Mouse (Mus musculus) lung, postnatal 10 days (tissue): ENCODE results near the gene Slc26a11.

ENCODE experiments used
- DNase-seq: peaks from one replicate; pipeline ENCODE4 v3.0.0; 2021

Gene Slc26a11

DNA sequence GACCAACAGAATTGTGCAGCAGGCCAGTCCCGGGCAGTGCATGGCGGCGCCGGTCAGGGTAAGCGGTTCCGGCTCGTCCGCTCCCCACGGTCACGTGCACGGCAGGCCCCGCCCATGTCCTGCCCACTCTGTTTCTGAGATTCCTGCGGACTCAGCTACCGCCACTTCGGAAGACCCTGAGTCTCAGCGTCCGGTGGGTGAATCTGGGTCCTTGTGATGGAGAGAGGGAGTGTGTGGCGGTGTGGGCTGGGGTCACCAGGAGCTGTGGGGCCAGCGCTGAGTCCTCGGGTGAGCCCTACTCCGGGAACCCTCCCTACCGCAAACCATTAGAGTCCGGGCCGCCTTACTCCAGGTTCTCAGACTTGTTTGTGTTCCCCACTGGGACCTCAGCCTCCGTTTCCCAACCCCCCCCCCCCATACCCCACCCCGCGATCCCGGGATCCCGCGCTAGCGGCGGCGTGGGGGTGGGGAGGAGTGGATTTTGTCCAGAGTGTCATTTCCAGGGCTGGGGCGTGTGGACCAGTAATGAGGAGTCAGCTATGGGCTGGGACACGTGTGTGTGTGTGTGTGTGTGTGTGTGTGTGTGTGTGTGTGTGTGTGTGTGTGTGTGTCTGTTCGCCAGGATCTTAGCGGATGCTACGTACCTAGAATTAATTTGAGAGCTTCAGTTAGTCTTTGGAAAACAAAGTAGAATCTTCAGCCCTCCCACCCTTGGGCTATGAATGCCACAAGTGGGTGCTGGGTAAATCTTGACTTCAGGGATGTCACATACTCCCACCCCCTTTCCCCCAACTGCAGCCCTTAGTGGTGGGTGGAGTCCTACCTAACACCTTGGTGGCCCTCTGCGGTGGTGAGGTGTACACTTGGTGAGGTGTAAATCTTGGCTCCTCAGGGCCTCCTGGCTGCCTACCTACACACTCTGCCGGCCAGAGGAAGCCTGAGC lies at the start of gene Slc26a11, which contains the start of gene Sgsh:
TSS of gene Slc26a11 (plus strand) at position 115 of the 943 bp plus-strand sequence.
TSS of gene Sgsh (minus strand) at position 94 of the 943 bp plus-strand sequence.
- peak; percentile 97 for DNase-seq

DNA sequence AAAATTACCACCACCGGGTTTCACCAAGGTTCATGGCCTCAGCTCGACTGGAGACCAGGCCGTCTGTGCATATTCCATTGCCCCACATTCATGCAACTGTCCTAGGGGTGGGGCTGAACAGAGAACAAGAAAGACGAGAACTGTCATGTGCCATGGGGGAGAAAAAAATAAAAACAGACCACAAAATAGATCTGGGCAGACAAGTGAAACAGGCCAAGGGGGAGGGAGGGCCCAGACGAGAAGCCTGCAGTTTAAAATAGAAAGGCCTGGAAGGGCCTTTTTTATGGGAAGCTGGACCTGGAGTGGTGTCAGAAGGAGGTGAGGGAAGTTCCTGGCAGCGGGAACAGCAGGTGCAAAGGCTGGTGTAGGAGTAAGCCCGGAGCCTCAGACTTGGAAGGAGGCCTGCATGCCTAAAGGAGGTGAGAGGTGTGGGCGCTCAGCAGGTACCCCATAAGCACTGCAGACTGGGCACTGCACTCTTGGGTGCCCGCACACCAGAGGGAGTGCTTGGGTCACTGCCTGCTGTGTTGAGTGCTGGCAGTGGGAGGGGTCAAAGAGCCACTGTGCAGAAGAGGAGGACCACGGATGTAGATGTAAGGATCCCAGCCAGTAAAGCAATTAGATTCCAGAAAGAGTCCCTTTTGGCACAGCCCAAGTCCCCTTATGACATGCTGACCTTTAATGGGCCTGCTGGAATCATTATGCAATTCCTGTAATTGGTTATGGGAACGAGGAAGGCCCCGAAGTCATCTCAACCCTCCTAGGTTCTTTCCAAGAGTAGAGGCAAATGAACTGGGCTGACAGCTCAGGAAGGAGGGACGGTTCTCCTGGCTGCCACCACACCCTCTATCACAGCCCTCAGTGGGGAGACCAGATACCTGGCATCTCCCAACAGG lies 48.3 kb upstream of the Slc26a11 start:
- DNase-seq, result no peak

DNA sequence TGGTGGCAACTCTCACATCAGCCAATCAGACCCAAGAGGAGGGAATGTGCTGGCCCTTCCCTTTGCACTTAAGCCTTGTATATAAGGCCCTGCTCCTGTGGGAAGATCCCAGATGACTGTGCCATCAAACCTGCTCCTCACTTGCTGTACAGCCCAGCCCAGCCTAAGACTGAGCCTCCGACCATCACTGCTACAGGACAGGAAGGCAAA lies 47.8 kb upstream of the Slc26a11 start, which contains the start of gene Card14:
TSS of gene Card14 (plus strand) at position 111 of the 210 bp plus-strand sequence.
- DNase-seq, result no peak

DNA sequence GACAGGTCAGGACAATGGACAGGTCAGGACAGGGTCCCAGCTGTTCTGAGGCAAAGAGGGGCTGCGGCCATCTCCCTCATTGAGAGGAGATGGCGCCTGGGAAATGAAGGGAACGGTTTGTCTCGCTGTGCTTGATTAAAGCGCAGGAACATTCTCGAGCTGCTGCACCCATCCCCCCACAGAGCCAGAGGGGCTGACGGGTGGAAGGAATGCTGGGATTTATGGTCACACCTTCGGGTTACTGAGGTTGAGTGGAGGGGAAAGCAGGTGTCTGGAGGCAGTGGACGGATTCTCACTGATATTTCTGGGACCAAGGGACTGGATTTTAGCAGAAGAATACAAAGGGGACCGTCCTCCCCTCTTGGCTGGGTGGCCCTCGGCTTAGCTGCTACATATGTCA lies 47.4 kb upstream of the Slc26a11 start:
- DNase-seq, result peak; percentile 76

DNA sequence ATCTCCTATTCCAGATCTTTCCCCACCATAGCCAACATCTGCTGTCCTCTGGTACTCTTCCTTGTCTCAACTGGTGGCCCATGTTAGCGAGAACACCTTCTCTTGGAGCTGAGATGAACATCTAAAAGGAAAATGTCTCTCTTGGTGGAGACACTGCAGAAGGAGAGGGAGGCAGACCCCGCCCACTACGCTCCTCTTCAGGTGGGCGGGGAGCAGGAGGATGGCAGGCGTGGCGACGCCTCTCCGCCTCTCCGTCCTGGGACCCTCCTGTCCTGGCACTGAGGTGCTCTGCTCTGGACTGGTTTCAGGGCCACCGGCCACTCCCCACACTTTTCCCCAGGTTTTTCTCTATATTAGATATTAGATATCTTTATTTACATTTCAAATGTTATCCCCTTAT lies 44.7 kb upstream of the Slc26a11 start:
- DNase-seq, result no peak

DNA sequence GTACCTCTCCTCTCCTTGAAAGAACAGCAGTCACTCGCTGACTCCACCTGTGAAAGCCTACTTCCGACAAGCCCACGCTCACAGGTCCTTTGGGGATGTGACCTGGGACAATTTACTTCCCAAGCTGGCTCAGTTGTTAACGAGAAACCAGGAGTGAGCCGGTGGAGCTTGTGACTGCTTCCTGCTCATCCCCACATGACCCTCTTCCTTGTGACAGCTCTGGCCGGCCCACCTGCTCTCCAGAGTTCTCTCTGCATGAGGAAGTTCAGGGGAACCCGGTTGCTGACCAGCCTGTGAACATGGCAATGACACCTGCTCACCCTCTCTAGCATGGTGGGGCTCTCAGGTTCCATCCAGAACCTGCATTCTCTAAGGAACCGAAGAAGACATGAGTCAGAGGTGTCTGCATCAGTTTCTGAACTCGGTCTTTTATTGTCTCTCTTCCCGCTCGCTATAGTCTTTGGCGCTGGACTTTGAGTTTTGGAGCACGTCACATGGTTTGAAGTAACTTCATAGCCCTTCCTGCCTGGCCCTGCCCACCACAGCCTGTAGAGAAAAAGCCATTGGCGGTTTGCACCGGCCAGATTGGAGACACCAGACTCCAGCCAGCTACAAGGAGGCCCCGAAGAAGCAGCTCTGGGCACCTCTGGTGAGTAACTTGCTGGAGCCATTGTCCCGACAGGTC lies 41.0 kb upstream of the Slc26a11 start:
- DNase-seq, result no peak

DNA sequence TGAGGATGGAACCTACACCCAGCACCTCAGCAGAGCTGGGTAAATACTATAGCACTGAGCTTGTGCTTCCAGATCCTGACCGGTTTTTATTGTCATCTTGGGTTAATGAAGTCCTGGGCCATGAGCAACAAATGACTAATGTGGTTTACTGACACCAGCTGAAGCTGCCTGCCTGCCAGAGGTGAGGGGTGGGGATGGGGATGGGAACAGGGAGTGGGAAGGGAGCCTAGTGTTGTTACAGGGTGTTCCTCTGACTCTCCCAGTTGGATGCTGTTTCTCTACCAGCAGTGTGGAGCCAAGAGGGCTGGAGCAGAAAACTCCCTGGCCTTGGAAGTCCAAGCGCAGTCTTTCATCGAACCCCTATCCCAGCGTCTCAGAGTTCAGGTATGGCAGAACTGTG lies 38.6 kb upstream of the Slc26a11 start:
- DNase-seq, result no peak

DNA sequence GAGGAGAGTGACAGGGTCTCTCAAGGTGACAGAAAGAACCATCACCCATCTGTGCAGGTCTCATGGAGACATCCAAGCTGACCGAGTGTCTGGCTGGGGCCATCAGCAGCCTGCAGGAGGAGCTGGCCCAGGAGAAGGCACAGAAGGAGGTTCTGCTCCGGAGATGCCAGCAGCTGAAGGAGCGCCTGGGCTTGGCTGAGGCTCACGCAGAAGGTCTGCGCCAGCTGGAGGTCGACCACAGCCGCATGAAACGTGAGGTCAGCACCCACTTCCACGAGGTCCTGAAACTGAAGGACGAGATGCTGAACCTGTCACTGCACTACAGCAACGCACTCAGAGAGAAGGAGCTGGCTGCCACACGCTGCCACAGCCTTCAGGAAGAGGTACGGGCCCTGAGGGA lies 32.8 kb upstream of the Slc26a11 start:
- DNase-seq, result no peak

DNA sequence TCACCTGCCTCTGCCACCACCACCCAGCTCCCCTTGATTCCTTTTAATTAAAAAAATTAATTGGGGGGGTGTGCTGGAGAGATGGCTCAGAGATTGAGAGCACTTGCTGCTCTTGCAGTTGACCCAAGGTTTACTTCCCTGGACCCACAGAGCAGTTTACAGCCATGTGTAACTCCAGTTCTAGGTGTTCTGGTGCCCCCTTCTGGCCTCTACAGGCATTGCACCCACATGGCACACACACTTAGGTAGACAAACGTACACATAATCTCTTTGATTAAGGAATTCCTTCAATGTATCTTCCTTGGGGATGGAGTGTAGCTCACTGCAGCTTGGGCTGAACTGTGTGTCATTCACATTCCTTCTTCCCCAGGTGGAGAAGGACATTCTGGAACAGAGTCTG lies 30.3 kb upstream of the Slc26a11 start:
- no peak for DNase-seq

DNA sequence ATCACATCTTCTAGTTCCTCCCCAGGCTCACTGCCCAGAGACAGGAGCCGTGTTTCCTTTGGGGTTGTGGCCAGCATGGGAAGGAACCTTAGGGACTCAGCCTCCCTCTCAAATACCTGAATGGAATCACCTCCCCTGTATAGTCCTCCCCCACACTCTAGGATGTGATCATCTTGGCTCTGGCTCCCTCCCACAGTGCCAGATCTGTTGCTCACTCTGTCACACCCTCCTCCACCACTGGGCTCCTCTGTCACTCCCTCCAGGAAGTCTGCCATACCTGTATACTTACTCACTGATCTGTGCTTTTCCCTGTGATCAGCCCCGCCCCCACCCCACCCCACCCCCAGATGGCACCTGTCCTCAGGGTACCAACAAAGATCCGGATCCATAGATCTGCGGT lies 24.8 kb upstream of the Slc26a11 start:
- DNase-seq, result no peak

DNA sequence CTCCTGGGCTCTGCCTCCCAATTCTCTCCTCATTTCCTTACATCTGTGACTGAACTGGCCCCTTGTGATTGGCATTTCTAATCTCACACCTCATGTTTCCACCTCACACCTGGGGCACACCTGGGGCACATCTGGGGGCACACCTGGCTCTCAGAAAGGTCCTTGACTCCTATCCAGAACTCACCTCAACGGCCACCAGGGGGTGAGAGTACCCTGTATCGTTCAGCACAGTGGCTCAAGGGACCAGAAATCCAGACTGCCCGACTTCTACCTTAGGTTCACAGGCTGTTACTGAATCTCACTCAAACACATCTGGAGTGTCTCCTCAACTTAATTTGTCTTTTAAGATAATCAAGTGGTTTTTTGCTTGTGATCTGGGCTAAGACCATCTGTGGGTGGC lies 23.4 kb upstream of the Slc26a11 start:
- no peak for DNase-seq

DNA sequence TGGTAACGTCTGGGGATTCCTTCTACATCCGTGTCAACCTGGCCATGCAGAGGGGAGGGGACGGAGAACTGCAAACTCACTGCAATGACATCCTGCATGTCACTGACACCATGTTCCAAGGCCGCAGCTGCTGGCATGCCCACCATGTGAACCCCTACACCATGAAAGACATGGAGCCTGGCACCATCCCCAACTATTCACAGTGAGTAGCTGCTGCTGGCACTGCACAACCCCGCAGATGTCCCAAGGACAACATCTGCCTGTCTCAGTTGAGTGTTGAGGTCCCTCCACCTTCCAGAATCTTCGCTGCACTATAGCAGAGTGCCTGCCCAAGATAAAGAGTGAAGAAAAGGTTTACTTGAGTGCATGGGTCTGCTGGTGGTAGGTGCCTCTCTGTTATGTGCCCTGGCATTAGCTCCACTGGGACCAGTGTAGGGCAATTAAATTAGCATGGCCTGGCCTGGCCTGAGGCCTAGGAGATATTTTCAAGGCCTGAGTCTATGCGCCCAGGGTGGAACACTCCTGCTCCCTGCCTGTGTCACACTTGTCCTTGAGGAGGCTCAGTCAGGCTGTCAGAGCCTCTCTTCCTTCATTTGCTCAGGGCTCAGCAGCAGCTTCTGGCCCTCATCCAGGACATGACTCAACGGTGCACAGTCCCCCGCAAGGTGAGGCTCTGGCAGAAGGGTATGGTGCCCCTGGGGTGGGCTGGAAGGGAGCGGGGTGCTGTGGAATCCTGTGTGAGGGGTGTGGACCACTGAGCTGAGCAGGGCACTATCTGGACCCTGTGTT lies 16.9 kb upstream of the Slc26a11 start:
- no peak for DNase-seq

DNA sequence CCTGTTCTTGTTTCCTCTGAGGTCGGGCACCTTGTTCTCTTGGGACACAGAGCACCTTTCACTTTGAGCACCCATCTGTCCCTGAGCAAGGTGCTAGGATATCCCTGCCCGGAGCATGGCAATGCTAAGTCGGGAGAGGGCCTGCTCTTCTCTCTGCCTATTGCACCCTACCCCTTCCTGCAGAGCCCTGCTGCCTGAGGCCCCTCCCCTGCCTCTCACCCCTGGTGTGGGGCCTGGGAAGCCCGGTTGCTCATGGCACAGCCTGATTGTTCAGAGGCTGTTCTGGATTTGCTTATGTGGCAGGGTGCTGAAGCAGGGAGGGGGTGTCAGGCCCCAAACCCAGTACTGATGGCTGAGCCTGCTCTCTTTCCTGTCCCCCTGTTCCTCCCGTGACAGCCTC lies 16.2 kb upstream of the Slc26a11 start:
- DNase-seq, result no peak

DNA sequence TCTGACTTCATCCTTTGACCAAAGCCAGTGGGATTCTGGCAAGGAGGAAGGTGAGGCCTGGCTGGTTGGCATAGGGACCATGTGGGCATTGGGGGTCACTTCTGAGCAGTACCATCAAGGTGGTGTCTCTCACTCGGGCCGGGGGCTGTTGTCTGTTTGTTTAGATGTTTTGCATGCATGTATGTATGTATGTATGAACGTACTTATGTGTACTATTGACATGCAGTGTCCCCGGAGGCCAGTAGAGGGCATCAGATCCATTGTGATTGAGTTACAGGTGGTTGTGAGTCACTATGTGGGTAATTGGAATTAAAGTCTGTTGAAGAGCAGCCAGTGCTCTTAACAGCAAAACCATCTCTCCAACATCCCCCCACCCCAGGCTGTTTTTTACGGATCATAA lies 15.7 kb upstream of the Slc26a11 start:
- peak; percentile 80 for DNase-seq

DNA sequence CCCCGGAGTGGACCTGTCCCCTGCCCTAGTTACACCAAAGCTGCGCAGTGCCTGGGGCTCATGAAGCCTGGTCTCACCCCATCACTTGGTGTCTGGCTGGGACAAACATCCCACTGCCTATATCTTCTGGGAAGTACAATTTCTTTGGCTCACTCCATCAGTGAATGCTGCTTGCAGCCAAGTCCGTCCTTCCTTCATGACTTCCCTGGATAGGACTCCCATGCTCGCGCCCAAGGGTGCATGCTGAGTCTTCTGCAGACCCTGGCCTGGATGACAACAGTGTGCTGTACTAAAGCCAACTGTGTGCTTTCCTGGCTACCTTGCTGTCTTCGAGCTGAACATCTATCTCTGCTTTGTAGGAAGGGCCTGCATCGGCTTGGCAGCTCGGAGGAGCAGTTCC lies 11.2 kb upstream of the Slc26a11 start:
- DNase-seq, result peak; percentile 50

DNA sequence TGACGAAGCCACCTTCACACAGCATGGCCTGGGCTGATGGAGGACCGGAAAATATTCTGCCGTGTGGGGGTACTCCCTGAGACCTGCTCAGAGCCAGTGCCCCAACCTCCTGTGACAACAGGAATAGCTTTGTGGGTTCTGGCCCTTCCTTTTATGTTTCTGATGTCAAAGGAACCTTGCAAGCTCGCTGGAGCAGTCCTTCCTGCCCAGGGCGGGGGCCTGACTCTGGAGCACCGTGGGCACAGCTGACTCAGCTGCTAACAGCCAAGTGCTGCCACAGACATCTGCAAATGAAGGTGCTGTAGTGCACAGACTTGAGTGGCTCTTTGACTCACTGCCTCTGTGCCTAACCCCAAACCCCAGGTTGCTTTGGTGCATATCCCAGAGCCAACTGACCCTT lies 10.5 kb upstream of the Slc26a11 start:
- DNase-seq, result no peak

DNA sequence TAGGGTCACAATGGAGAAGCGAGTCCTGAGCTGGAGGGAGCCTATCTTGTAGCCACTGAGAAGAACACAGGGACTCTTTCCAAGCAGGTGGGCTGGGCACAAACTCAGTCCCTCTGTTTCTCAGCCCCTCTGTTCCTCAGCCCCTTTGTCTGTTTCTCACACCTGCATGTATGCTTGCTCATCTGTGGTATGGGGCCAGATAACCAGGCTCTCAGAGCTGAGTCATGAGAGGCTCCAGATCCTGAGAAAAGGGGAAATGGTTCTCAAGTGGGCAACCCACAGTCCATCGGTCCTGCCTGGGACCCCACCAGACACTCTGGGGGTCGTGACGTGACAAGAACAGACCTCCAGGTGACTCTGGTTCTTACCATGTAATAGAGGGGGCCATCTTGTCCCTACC lies 8.2 kb upstream of the Slc26a11 start:
- no peak for DNase-seq

DNA sequence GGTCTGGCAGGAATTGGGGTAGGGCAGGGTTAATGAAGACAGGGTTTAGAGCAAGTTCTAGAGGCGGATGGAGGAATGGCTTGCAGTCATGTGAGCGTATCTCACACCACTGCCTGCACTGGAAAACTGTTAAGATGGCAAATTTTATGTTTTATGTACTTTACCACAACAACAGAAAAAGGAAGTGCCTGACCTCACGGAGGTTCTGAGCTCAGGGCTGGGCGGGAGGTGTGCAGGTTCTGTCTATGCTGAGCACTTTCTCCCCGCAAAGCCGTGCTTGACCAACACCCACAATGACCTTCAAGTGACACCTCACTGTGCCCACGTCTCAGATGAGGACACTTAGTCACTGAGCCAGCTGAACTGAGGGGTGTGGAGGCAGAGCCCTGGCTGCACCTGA lies 3.2 kb upstream of the Slc26a11 start:
- no peak for DNase-seq

DNA sequence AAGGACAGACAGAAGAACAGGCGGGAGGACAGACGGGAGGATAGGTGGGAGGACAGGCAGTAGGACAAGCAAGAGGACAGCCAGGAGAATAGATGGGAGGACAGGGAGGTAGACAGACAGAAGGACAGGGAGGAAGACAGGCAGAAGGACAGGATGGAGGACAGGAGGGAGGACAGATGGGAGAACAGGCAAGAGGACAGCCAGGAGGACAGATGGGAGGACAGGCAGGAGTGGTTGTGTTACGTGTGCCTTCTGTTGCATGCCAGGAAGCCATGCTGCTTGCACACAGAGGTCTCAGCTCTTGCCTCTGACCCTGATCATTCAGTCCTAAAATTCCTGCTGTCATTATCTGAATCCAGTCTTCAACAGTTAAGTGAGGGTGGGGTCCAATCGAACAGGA lies 1.4 kb upstream of the Slc26a11 start:
- DNase-seq, result no peak

DNA sequence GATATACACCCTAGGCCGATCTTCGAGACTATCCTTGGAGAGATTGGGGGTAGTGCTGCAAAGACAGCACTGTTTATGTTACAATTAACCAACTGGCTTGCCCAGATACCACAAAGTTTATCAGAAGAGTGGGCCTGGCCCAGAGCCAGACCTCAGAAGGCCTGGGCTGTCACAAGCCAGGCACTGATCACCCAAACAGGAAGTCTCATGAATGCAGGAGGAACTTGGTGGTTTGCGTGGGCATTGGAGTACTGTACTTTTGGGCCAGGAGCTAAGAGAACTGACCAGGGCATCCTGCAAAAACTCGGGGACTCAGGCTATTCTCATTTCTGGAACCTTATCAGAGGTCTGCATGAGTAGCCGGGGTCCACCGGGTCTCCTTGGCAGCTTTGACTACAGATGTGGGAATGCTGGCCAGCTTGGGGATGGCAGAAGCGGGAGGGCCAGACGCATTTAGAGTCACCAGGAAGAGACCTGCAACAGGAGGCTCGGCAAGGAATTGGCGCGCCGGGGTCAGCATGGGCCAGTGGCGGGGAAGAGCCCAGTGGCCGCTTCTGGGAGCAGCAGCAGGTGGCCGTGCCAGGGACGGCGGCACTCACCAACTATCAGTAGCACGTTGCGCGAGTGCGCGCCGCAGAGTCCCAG lies 437 bp upstream of the Slc26a11 start:
- DNase-seq, result peak; percentile 83

DNA sequence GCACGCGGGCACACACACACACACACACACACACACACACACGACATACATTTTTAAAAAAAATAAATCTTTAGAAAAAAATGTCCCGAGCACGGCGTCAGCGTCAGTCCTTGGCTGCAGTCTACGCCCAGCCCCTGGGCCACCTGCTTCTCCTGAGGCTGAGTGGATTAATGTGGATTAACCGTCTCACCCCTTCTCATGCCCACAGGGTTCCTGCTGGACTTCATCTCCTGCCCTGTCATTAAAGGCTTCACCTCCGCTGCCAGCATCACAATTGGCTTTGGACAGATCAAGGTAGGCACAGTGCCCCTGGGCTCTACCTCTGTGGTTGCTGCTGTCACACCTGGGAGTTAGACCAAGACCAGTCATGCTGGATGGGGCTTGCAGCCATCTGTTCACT lies 3.7 kb downstream of the Slc26a11 start:
- DNase-seq, result no peak
